Mouse (Mus musculus) olfactory bulb, adult 2 months (tissue): ENCODE data around the gene Cldn22. TPM values are rescaled to one million over a fixed set of nuclear protein-coding genes. Genes with fewer than 3 reads are reported as not detected.

ENCODE experiments used
- H3K27ac ChIP-seq: fragments of 200-500 bp; 2 replicates; pipeline ENCODE4 v1.5.1; 2012; ENCODE audit warnings: low read depth, low read length; ENCODE audit not compliant: insufficient read depth
- H3K4me1 ChIP-seq: fragments of 200-500 bp; 2 replicates; pipeline ENCODE4 v1.6.1; 2012; ENCODE audit warnings: low read length; ENCODE audit not compliant: control insufficient read depth, insufficient read depth
- H3K4me3 ChIP-seq: fragments of 200-500 bp; 2 replicates; pipeline ENCODE4 v1.5.1; 2012; ENCODE audit warnings: mild to moderate bottlenecking, low read depth, low read length, moderate library complexity; ENCODE audit not compliant: insufficient read depth
- CTCF ChIP-seq: fragments of 200-500 bp; IDR thresholded peaks from 2 replicates; pipeline ENCODE4 v1.5.1; 2012; ENCODE audit warnings: low read depth, mild to moderate bottlenecking, low read length, moderate library complexity; ENCODE audit not compliant: insufficient read depth
- POLR2A ChIP-seq: fragments of 200-500 bp; IDR thresholded peaks from 2 replicates; pipeline ENCODE4 v1.6.1; 2012; ENCODE audit warnings: mild to moderate bottlenecking, low read depth, low read length, moderate library complexity; ENCODE audit not compliant: insufficient read depth
- WGBS: fragments of 180-500 bp; shearing (Covaris S2); methylation state at CpG from one replicate; pipeline ENCODE4 v1.1.7; 2018; 5-methylcytosine and 5-hydroxymethylcytosine counted together
- polyA plus RNA-seq: library from polyadenylated mRNA; stranded (reverse); fragments of >200 nt; gene quantifications from 2 replicates; pipeline ENCODE4 v1.2.4, GENCODE M21; 2012; ENCODE audit warnings: low replicate concordance; ENCODE audit not compliant: missing spikeins, insufficient read depth, insufficient read length

Gene Cldn22
- polyA plus RNA-seq, 1 experiment, result not detected

- Histone ChIP-seq H3K4me3 (no peak overlapping the region), H3K27ac (no peak overlapping the region), H3K4me1 (peaks cover 17% of the 10 kb centered on the region)
- peak; percentile 49; the same call in 1 of the 2 replicates for TF ChIP-seq CTCF
- no peak for TF ChIP-seq POLR2A
- WGBS, result 87% methylated on average over 8 of the region's 8 CpGs
Measured at GRCm38 (mm10) chr8:47849842-47850241, 25.6 kb downstream of the Cldn22 start.

- TF ChIP-seq CTCF (no peak), POLR2A (no peak)
- peak overlapping the region; percentile 1; the same call in 1 of the 2 replicates for H3K27ac ChIP-seq
- H3K4me1 ChIP-seq, result peaks cover 17% of the 10 kb centered on the region
- H3K4me3 ChIP-seq, result peak overlapping the region; percentile 5; the same call in 1 of the 2 replicates
- 51% methylated on average over 12 of the region's 12 CpGs for WGBS
Measured at GRCm38 (mm10) chr8:47851824-47852502, 27.7 kb downstream of the Cldn22 start.

GRCm38 (mm10) chr8:47852737-47853136 lies 28.5 kb downstream of the Cldn22 start:
- 56% methylated on average over 5 of the region's 5 CpGs for WGBS
- no peak overlapping the region for H3K4me3 ChIP-seq
- no peak for TF ChIP-seq POLR2A
- no peak for TF ChIP-seq CTCF
- H3K4me1 ChIP-seq, result peaks cover 17% of the 10 kb centered on the region
- H3K27ac ChIP-seq, result no peak overlapping the region

GRCm38 (mm10) chr8:47853356-47853755 lies 29.1 kb downstream of the Cldn22 start:
- no peak for TF ChIP-seq POLR2A
- no peak for TF ChIP-seq CTCF
- H3K27ac ChIP-seq, result no peak overlapping the region
- H3K4me3 ChIP-seq, result no peak overlapping the region
- H3K4me1 ChIP-seq, result peaks cover 17% of the 10 kb centered on the region
- 81% methylated on average over 5 of the region's 5 CpGs for WGBS

GRCm38 (mm10) chr8:47859259-47859658 lies 35.0 kb downstream of the Cldn22 start:
- H3K4me1 ChIP-seq, result no peaks in the 10 kb centered on the region
- 86% methylated on average over 12 of the region's 12 CpGs for WGBS
- no peak overlapping the region for H3K27ac ChIP-seq
- TF ChIP-seq CTCF, result no peak
- no peak for TF ChIP-seq POLR2A
- H3K4me3 ChIP-seq, result no peak overlapping the region

- TF ChIP-seq CTCF (no peak), POLR2A (no peak)
- Histone ChIP-seq H3K4me1 (no peaks in the 10 kb centered on the region), H3K4me3 (no peak overlapping the region), H3K27ac (no peak overlapping the region)
- WGBS, result 88% methylated on average over 8 of the region's 8 CpGs
Measured at GRCm38 (mm10) chr8:47866568-47866967, 42.3 kb downstream of the Cldn22 start.

- H3K4me3 ChIP-seq, result no peak overlapping the region
- TF ChIP-seq POLR2A (no peak), CTCF (peak; percentile 95)
- no peak overlapping the region for H3K27ac ChIP-seq
- WGBS, result 18% methylated on average over 8 of the region's 8 CpGs
- H3K4me1 ChIP-seq, result no peaks in the 10 kb centered on the region
Measured at GRCm38 (mm10) chr8:47867067-47867466, 42.8 kb downstream of the Cldn22 start.

GRCm38 (mm10) chr8:47872361-47873107 lies 48.3 kb downstream of the Cldn22 start:
- Histone ChIP-seq H3K27ac (no peak overlapping the region), H3K4me1 (no peaks in the 10 kb centered on the region), H3K4me3 (no peak overlapping the region)
- 54% methylated on average over 13 of the region's 13 CpGs for WGBS
- TF ChIP-seq POLR2A (no peak), CTCF (peak; percentile 70)

GRCm38 (mm10) chr8:47874497-47875178 lies 50.4 kb downstream of the Cldn22 start:
- WGBS, result 88% methylated on average over 13 of the region's 13 CpGs
- Histone ChIP-seq H3K27ac (no peak overlapping the region), H3K4me1 (no peaks in the 10 kb centered on the region), H3K4me3 (no peak overlapping the region)
- TF ChIP-seq POLR2A (no peak), CTCF (no peak)

Other genes with a start within 250 kb of the Cldn22 start
- gene Ing2, start 148.9 kb upstream of the Cldn22 start, polyA plus RNA-seq, result not detected in 2 replicates
- gene Cdkn2aip, start 110.5 kb upstream of the Cldn22 start, polyA plus RNA-seq, result not detected in 2 replicates
- not detected in 2 replicates for gene Cldn24, start 2.3 kb upstream of the Cldn22 start, polyA plus RNA-seq
- not detected in 2 replicates for gene Wwc2, start 166.4 kb downstream of the Cldn22 start, polyA plus RNA-seq